Mouse (Mus musculus) c-Kit-positive CD71-negative TER-119-negative erythroid progenitor cells, embryonic 14.5 days (primary cell): ENCODE measurements at regions not wholly inside any gene's neighbourhood (a gene's known extent, or its start where the extent isn't known, plus 50 kb on each side); places are given as distances from the start of the nearest gene placed in this dataset.

Experiments
- DNase-seq: peaks from one replicate; pipeline ENCODE4 v3.0.0-alpha.2; 2013; ENCODE audit warnings: low read depth

DNA sequence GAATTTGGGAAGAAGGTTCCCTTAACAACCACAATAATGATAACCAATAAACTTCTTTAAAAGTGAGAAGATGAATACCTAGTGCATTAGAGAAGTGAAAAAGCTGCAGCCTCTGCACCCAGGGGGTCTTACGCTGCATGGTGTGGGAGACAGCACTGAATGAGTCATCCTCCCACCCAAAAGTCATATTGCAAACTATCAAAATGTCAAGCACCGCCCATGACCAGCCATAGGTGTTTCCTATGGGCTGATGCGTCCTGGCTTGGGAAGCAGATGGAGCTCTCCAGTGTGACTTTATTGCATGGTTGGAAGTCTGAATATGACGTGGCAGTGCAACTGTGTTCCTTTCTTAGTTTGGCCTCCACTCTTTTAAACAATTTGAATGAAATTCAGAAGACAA, 131.5 kb upstream of the Map3k1 start:
- DNase-seq, result no peak

DNA sequence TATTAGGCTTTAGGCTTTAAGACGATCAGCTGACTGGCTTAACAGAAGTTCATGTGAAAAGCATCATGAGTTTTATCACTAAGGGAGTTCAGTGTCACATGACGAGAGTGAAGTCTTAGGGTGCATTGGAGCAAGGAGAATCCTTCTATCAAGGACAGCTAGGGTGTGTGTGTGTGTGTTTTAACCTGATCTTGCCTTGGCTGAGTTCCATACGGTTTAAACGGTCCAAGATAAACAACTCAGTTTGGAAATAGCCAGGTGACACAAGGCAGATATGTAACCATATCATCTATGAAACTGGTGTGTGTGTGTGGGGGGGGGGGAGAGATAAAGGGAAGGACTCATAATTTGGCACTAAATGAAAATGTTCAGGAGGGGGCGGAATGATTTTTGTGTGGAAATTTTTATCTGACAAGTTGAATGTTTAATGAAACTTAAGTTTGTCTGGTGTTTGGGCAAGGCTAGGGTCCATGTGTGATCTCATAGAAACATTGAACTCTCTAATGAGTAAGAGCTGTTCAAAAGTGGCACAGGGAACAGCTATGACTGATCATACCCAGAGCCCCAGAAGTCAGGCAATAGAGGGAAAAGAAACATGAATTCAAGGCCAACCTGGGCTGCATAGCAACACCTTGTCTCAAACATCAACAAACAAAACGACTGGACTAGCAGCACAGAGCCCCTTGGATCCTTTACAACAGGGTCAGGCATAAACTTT, 132.2 kb upstream of the Map3k1 start:
- no peak for DNase-seq

DNA sequence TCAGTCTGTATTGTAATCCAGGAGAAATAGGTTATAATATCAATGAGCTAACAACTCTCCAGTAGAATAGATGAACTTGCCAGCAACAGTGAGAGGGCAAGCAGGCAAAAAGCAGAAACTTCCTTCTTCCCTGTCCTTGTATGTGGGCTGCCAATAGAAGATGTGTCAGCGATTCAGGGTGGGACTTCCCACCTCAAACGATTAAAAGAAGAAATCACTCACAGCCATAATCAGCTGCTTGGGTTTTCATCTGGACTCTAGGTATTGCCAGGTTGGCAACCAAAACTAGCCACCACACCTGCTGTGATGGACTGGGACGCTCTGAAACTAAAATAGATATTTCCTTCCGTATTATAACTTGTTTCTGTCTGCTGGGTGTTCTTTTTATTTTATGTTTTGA, 133.2 kb upstream of the Map3k1 start:
- DNase-seq, result no peak

DNA sequence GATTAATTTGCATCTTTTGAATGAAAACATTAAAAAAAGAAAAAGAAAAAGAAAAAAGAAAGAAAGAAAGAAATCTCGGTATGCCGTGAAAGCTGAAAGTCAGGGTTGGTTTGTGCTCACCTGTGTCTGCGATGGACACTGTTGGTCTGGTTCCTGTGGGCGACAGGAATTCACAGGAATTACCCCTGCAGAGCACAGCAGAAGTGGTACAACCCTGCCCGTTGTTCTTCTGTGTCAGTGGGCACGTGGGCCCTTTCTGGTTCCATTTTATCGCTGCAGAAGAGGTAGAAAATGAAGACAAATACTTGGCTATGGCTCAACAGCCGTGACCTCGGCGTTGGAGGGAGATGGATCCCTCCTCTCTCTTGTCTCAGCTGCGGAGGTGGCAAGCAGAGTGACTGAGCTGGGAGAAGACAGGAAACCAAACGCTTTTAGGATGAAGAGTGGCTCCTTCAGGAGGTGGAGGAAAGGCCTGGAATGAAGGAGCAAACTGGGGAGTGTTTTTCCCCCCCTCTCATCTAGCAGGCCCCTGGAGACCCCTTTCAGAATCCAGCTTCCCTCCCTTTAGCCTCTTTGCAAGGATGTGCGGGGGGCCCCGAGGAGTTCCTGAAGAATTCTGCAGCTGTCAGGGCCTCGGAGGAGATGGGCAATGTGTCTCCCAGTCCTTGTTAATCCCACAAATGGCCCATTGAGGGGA, 134.7 kb upstream of the Map3k1 start:
- no peak for DNase-seq

DNA sequence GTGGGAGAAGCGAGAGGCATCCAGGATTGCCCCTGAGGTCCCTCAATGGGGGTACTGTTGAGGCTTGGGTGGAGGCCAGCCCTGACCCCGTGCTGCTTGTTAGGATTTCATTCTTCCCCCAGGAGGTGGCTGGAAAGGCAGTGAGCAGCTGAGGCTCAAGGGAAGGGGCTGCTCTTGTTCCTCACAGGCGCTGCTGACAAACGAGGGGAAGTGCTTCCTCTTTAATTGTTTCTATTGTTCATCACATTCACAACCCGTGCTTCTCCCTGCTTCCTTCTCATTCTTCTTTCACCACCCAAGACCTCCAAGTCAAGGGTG, 135.3 kb upstream of the Map3k1 start:
- no peak for DNase-seq

DNA sequence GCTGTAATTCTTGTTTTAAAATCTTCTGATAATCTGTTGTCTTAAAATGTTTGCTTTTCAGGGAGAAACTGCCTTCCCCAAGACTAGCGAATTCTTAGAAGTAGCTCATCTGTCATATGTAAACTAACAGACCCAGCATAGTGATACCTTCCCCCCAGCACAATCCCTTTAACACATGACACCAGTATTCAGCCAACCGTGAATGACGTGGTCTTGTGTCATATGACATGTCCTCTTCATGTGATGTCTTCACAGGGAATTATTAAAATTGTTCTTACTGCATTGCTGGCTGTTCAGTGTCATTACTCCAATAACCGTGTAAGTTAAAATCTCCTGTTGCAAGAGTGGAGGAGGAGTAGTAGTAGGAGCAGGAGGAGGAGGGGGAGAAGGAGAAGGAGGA, 137.5 kb upstream of the Map3k1 start:
- DNase-seq, result no peak

DNA sequence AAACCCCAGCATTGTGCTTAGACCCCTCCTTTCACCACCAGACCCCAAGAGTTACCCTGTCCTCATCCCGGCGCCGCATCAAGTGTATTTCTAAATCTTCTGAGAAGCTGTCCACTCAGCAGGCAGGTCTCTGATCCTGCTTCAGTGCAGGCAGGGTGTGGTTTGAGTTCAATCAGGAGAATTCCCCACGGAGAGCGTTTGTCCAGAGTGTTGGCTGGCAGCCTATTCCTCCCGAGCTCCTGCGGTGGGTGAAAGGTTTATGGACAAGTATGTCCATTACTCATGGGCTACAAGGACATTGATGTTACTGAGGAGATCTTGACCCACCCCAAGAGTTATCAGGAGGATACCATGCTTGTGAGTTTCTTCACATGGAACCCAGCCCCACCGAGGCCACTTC, 138.0 kb upstream of the Map3k1 start:
- no peak for DNase-seq

DNA sequence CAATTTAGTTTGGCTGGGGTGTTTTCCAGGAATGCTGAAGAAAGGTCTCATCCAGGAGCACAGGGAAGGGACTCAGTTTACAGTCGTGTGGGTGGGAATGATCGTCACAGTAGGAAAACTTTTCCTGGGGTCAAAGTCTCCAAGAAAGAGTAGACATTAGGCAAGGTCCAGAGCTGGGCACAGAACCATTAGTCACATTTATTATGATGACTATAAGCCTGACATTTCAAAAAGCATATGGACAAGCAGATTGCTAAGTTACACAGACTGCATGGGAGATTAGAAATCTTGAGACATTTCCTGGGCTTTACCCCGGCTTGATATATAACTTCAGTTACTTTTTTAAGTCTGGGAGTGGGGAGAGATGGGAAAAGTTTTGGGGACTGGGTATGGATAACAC, 139.6 kb upstream of the Map3k1 start:
- DNase-seq, result no peak

DNA sequence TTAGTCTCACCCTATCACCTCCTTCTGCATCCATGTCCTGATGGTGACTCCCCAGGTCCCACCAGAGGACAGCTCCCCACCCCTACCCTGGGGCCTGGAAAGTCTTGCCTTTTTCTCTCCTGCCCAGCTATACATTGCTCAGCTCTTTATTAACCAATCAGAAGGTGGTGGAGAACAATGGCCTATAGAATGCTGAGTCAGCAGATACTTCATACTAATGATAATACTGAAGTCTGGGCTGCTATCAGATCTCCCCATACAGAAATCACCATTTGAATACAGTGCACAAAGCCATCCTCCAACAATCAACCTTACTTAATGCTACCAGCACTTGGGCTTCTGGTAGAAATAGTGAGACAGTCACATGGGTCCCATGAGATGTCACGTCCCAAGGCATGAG, 141.2 kb upstream of the Map3k1 start:
- no peak for DNase-seq

DNA sequence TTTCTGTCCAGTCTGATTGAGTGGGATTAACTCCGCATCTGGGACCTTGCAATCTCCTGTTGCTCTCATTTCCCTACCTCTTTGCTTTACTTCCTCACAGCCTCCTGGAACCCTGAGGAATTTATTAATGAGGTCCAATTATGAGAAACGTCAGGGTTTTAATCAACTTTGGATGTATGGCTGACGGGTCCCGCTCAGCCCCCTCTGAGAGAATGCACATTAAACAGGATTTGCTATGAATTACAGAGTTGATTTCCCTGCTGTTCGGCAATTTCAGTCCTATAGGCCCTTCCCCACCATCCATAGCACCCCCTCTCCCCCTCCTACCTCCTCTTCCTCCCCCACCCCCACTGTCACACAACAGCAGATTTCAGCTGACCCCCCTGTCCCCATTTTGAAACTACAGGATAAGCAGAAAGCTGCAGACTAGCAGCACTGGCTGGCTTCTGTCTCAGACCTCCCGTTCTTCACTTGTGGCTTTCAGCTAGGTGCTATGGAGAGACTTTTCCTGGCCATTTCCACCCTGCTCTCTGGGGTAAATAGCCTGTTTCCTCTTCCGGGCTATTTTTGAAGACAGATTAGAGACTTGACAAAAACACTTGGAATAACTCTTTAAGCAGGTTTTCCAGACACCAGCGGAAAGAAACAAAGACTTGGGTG, 145.2 kb upstream of the Map3k1 start:
- no peak for DNase-seq

DNA sequence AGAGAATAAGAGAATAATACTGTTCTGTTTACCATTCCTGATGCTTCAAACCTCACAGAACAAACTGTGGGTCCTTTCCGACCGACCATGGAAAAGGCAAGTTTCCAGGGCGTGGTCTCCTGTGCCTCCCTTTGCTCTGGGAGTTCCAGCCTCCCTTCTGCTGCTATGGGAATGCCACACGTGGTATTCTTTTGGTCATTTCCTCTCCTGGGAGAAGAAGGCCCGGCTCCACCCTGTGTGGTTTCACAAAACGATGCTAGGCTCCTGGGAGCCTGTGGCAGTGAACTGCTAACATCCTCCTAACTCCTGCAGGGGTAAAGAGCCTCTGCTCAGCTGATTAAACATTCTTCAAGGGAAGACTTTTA, 145.7 kb upstream of the Map3k1 start:
- no peak for DNase-seq

DNA sequence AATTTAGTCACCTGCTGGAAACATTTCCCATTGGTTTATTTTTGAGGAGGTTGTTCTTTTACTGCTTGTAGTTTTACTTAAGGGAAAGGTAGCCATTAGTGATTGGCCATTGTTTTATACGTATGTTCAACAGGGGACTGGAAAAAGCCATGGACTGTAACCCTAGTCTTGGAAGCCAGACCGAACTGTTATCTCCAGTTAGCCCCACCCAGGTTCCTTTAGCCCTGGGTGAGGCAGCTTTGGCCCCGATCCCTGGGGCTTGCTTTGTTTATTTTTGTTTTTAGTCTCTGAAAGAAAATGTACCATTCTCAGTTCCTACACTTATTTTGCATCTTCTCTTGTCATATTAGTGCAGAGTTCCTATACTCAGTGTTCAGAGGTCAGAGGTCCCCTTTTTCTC, 148.3 kb upstream of the Map3k1 start:
- no peak for DNase-seq

DNA sequence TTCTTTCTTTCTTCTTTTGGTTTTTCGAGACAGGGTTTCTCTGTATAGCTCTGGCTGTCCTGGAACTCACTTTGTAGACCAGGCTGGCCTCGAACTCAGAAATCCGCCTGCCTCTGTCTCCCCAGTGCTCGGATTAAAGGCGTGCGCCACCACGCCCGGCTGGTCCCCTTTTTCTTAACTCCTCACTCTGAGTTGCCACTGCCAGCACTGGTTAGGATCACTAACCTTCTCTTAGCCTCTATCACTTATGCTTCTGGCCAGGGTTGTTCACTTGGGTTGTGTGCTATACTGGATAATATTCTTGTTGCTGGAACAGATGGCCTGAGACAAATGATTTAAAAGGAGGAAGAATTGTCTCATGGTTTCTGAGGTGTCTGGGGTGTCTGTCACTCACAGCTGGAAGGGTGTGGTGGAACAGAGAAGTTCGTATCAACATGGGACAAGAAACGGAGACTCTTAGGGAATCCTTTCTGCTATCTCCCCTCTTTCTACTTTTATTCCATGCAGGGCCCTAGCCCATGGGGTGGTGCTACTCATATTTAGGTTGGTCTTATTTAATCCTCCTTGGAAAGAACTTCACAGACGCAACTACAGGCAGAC, 149.0 kb upstream of the Map3k1 start:
- DNase-seq, result no peak

DNA sequence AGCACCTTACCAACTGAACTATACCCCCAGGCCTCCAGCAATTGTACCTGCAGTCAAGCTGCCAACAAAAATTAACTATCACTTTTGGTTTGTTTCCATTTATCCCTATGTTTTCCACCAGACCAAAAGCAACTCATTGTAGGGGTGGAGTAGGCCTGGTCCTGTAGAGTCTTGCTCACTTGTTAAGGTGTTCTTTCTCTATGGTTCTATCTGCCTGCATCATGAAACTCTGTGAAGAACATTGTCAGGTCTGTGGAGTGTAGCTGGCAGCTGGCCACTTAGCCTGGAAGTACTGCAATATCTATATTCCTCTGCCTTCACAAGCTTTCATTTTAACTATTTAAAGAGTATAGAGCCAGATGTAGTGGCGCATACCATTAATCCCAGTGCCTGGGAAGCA, 149.6 kb upstream of the Map3k1 start:
- no peak for DNase-seq

DNA sequence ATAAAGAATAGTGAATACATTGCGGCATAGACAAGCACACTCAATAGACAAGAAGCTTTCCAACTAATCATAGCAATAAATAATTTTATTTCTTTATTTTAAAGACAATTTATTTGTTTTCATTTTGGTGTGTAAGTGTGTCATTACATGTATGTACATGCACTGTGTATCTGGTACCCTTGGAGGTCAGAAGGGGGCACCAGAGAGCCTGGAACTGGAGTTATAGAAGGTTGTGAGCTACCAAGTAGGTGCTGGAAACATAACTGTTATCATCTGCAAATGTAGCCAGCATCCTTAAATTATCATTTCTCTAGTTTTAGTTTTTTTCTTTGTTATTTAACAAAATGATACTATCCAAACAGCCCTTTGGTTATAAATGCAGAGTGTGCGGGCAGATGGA, 151.2 kb upstream of the Map3k1 start:
- DNase-seq, result no peak

DNA sequence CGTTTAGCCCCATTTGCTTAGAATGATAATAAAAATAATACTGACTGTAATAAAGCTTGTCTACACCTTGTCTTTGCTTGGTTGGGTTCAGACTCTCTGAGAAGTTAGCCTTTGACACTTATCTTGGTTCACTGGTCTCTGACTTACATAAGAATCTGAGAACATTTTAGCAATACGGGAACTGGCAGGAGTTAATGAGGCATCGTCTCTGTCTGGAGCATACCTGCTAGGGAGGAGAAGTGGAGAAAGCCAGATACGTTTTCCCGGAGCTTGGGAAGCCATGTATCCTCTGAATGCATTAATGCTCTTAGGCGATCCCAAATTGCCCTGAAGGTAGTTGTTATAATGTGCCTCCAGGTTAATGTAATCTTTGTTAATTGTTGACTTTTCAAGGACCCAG, 152.6 kb upstream of the Map3k1 start:
- no peak for DNase-seq

DNA sequence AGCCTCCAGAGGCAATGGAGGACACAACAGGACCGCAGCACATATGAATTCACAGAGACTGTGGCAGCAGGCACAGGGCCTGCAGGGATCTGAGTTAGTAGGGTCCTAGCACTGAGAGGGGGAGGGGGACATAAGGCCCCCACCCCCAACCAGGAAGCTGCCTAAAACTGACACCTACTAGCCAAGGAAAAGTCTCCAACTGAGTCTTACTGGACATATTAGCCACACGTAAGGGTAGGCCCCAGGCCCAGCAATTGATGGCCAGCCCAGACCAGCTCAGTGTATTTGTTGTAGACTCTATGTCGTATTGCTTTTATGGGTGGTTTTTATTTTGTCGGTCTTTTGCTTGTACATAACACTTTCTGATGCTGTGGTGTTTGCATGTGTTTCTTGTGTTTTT, 153.4 kb upstream of the Map3k1 start:
- no peak for DNase-seq

DNA sequence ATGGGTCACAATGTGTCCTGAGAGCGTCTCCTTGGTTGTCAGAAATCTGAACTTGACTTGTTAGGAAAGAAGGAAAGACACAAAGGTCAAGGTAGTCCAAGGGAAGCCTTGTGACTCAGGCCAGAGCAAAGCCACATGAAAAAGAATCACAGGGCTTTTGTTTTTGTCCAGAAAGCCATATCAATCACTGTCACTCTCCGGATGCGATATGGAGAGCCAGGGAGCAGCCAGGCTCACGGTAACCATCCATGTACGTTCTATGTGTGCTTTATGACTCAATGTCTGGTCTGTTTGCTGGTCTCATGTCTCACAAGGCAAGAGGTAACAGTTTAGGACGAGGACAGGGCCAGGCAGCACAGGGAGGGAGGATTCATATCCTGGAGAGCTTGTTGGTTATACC, 157.3 kb upstream of the Map3k1 start:
- DNase-seq, result no peak

DNA sequence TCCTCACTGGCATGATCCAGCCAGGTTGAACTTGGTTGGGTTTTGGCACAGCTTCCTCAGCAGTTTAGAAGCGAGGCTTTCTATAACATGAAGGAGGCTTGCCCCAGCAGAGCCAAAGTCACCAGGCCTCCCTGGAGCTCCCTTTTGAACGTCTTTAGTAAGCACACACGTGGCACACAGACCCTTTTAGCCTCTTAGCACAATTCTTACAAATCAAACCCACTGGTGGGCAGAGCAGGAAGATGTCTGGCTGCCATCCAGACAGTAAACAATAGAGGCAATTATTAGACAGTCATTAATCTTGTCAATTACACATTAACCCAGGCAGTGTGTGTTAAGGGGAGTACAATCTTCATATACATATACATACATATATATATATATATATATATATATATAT, 157.8 kb upstream of the Map3k1 start:
- DNase-seq, result no peak

DNA sequence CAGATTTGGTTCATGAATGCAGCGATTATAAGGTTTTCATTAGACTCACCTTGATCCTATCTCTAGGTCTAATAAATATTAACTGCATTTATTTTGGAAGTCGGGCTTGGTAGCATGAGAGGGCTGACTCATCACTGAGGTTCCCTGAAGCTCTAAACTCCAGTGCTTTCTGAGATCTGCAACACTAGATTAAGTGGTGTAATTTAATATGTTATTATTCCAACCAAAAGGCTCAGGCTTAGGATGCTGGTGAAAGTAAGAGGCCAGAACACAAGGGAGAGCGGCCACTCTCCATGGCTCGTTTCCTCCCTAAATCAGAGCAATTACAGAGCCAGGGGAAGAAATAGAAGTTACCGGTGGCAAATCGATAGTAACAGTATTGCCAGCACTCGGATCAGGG, 159.4 kb upstream of the Map3k1 start:
- DNase-seq, result no peak

DNA sequence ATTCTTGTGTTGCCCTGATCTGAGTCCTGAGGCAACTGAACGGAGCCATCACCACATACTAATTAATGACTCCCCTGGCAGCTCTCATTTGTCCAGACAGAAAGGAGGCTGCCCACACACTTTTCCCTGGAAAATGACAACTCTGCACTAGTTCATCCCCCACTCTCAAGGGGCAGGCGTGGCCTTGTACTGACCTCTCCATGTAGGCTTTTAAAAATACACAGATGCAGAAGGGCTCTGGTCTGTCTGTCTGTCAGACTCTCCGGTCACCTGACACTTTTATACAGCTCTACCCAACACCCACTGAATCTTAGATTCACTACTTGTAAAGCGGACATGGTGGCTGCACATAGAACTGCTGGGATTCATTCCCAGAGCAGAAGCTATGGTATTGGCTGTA, 165.5 kb upstream of the Map3k1 start:
- DNase-seq, result no peak

DNA sequence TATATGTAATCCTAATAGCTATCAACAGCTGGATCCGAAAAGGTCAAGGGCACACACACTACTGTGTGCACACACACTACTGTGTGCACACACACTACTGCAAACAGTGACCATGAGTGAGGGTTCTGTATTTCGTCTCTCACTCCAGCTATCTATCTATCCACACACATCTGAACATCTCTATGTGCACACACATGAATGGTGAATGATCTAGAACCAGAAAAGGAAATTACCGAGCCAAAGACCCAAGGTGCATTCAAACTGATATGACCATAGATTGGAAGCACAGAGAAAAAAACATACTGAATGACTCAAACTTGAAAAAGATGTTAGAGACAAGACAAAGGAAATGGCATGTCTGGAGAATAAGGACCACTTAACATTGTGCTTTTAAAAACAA, 166.8 kb upstream of the Map3k1 start:
- no peak for DNase-seq
